Mouse (Mus musculus) neutrophil, adult 59 days (primary cell): ENCODE results near the gene Gm13102. TPM values are rescaled to one million over a fixed set of nuclear protein-coding genes. Genes with fewer than 3 reads are reported as not detected.

Experiments used
- total RNA-seq, 2 experiments: library from RNA; stranded (reverse); gene quantifications; 1 replicate in 1 of 2; 2 replicates in 1 of 2; pipeline ENCODE4 v1.2.4; 2023

Gene Gm13102
- total RNA-seq: not detected

DNA sequence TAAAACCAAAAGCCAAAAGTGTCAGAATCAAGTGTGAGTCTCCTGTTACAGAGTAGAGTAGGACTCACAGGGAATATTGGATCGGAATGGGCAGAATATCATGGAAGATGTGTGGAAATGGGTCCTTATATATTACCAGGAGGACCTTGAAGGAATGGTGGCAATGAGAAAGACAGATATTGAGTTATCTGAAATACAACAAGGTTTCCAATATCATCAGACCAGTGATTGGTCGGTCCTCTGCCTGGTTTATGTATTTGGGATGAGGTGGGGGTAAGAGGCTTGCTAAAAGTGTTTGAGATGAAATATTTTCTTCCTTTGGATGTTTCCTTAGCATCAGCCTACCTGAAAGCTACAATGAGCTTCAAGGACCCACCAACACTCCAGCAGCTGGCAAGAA is at the start of gene Gm13102:
Gene Gm13102 (plus strand): TSS at position 301 of the 400 bp plus-strand sequence.

DNA sequence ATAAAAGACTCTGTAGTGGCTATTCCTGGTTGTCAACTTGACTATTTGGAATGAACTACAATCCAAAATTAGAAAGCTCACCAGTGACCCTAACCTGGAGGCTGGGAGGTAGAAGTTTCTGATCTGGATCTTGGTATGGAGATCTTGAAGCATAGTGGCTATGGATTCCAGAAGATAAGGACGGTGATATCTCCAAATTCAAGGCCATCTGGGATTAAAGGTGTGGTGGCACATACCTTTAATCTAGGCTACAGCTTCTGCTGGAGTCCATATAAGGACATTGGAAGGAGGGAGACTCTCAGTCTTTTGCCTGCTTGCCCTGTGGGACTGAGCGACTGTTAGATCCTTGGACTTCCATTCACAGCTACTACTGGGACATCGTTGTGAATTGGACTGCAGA is 47.4 kb upstream of the Gm13102 start, which contains the start of gene Pramel4:
Gene Pramel4 (plus strand): TSS at position 301 of the 400 bp plus-strand sequence.

Other genes with a start within 250 kb of the Gm13102 start
- not detected for gene Pramef6, start 206.1 kb upstream of the Gm13102 start, total RNA-seq
- gene Pramef25, start 155.5 kb upstream of the Gm13102 start, total RNA-seq: not detected
- gene Gm13101, start 139.5 kb upstream of the Gm13102 start, total RNA-seq: not detected
- gene Pramef17, start 112.1 kb upstream of the Gm13102 start, total RNA-seq: not detected
- gene Pramel4, start 47.3 kb upstream of the Gm13102 start, total RNA-seq: not detected
- not detected for gene Oog3, start 56.2 kb downstream of the Gm13102 start, total RNA-seq
- not detected for gene Oog2, start 84.2 kb downstream of the Gm13102 start, total RNA-seq
- not detected for gene C87977, start 106.8 kb downstream of the Gm13102 start, total RNA-seq
- not detected for gene Pramel5, start 174.0 kb downstream of the Gm13102 start, total RNA-seq
- gene Gm13128, start 223.8 kb downstream of the Gm13102 start, total RNA-seq: not detected